Mouse (Mus musculus): ENCODE measurements around the gene Dhps.

DNA sequence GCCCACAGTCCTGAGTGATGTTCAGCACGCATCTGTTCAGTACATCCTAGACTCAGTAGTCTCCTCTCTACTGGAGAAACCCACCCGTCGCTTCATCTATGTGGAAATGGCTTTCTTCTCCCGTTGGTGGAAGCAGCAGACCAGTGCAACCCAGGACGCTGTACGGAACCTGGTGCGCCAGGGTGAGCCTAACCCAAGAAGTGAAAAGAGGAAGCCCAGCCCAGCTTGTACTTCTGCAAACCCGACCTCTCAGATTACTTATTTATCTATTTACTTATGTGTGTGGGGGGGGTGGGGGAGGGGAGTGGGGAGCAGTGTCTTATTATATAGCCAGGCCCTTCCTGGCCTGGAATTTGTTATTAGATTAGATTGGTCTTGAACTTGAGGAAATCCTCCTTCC, 13.1 kb downstream of the Dhps start:
- TF ChIP-seq CTCF (IDR thresholded peaks at IDR 0.05; ENCODE audit: low read depth), result no peak
- no peak for TF ChIP-seq EP300 (IDR thresholded peaks at IDR 0.05; ENCODE audit: low read depth)
